ENCODE assay signal across 9 mouse cellular contexts in the genomic region with DNA sequence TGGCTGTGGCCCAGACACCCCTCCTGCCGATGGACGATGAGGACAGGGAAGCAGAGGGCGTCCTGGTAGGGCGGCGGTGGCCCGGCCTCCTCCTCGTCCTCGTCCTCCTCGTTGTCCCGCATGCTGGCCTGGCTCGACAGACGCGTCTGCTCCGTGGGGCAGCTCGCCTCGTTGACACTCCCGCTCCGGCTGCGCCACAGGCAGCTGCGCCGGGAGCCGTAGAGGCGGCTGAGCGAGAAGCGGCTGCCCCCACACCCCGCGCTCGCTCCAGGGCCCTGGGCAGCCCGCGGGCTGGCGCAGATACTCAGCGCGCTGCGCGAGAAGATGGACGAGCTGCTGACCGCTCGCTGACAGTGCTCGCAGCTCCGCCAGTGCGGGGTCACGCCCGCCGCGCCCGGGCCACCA. TPM values are rescaled to one million over a fixed set of nuclear protein-coding genes. Genes with fewer than 3 reads are reported as not detected.
DNase-seq lines count a peak whose midpoint lies in the region; ATAC-seq and TF ChIP-seq lines count a peak whose summit lies in the region.
"Had no signal": no experiment of that assay in that cellular context is flagged by ENCODE, and none has a peak within 500 bp of the region (broad histone marks: within the 10 kb centered on the region; RNA-seq: fewer than 3 reads in every experiment).

No protein-coding gene starts in this region.

- no peak for TF ChIP-seq CTCF in kidney, postnatal 0 days (IDR thresholded peaks at IDR 0.05; ENCODE audit: low read depth)
- TF ChIP-seq CTCF in liver, postnatal 0 days (IDR thresholded peaks at IDR 0.05; ENCODE audit: low read depth) = no peak

- H3K4me2 ChIP-seq in kidney, postnatal 0 days (ENCODE audit: low read length) = peak overlapping the region; percentile 52
- H3K4me2 ChIP-seq in forebrain, embryonic 13.5 days = peak overlapping the region; percentile 39
- peak overlapping the region; percentile 18; the same call in 1 of the 2 replicates for H3K4me2 ChIP-seq in liver, postnatal 0 days (ENCODE audit: low read depth, low read length)

- peaks cover 45% of the 10 kb centered on the region for H3K27me3 ChIP-seq in kidney, postnatal 0 days (ENCODE audit: insufficient read depth, low read length)
- H3K27me3 ChIP-seq in forebrain, embryonic 13.5 days = peaks cover 67% of the 10 kb centered on the region
- H3K27me3 ChIP-seq in liver, postnatal 0 days (ENCODE audit: insufficient read depth, low read length) = peaks cover 86% of the 10 kb centered on the region

- H3K27ac ChIP-seq in kidney, postnatal 0 days = no peak overlapping the region
- no peak overlapping the region for H3K27ac ChIP-seq in forebrain, embryonic 13.5 days
- no peak overlapping the region for H3K27ac ChIP-seq in liver, postnatal 0 days (ENCODE audit: low read depth)

- H3K4me1 ChIP-seq in kidney, postnatal 0 days (replicated peaks; ENCODE audit: insufficient read depth, low read length) = peaks cover 20% of the 10 kb centered on the region
- H3K4me1 ChIP-seq in forebrain, embryonic 13.5 days = peaks cover 53% of the 10 kb centered on the region
- peaks cover 10% of the 10 kb centered on the region for H3K4me1 ChIP-seq in liver, postnatal 0 days (ENCODE audit: insufficient read depth)

- H3K9ac ChIP-seq in kidney, postnatal 0 days (ENCODE audit: low read depth, low read length) = no peak overlapping the region
- peak overlapping the region; percentile 34 for H3K9ac ChIP-seq in forebrain, embryonic 13.5 days
- H3K9ac ChIP-seq in liver, postnatal 0 days (replicated peaks) = no peak overlapping the region

- no peak for DNase-seq in kidney, postnatal 0 days (ENCODE audit: low spot score)
- DNase-seq in kidney, postnatal 25 days = no peak
- DNase-seq in cerebellum, postnatal 10 days = peak; percentile 76 to 78
- DNase-seq in liver, postnatal 0 days = no peak
- no peak for DNase-seq in urinary bladder, postnatal 10 days (ENCODE audit: low spot score)
- DNase-seq in urinary bladder, postnatal 4 days (ENCODE audit: low spot score in 2 of 2) = no peak
- no peak for DNase-seq in gastrocnemius, postnatal 10 days

- no peaks in the 10 kb centered on the region for H3K36me3 ChIP-seq in kidney, postnatal 0 days (ENCODE audit: insufficient read depth, low read length)
- H3K36me3 ChIP-seq in forebrain, embryonic 13.5 days (ENCODE audit: poor library complexity, severe bottlenecking) = peaks cover 27% of the 10 kb centered on the region
- H3K36me3 ChIP-seq in liver, postnatal 0 days (replicated peaks; ENCODE audit: insufficient read depth, low read length) = no peaks in the 10 kb centered on the region

- TF ChIP-seq EP300 in liver, postnatal 0 days (IDR thresholded peaks at IDR 0.05; ENCODE audit: low read depth) = no peak

- peak overlapping the region; percentile 24 for H3K4me3 ChIP-seq in kidney, postnatal 0 days (replicated peaks; ENCODE audit: low read depth, low read length)
- peak overlapping the region; percentile 18; the same call in 1 of the 2 replicates for H3K4me3 ChIP-seq in forebrain, embryonic 13.5 days
- H3K4me3 ChIP-seq in liver, postnatal 0 days (ENCODE audit: low read depth, low read length) = peak overlapping the region; percentile 6; the same call in 1 of the 2 replicates

- 5% methylated on average over 37 of the region's 46 CpGs for WGBS in kidney, postnatal 0 days
- WGBS in forebrain, embryonic 13.5 days = 5% methylated on average over 46 of the region's 46 CpGs
- 6% methylated on average over 32 of the region's 46 CpGs for WGBS in liver, postnatal 0 days (ENCODE audit: insufficient replicate concordance)

- H3K9me3 ChIP-seq in kidney, postnatal 0 days (replicated peaks; ENCODE audit: low read length) = no peaks in the 10 kb centered on the region
- no peaks in the 10 kb centered on the region for H3K9me3 ChIP-seq in forebrain, embryonic 13.5 days (replicated peaks)
- no peaks in the 10 kb centered on the region for H3K9me3 ChIP-seq in liver, postnatal 0 days (ENCODE audit: low read length)

- ATAC-seq in kidney, postnatal 0 days (replicated peaks; ENCODE audit: low FRiP score, low read depth) = no peak
- no peak for ATAC-seq in forebrain, embryonic 13.5 days
- no peak for ATAC-seq in liver, postnatal 0 days

RNA-seq across cellular contexts. Expression of a gene that starts 4.6 kb away (rescaled TPM):
- 1.5 and 1.8 TPM in 2 replicates for polyA plus RNA-seq in kidney, postnatal 0 days (2015; fragmentation: Nextera tagmentation; extraction: Ambion mirVana)
- 23.1 and 26.2 TPM in 2 replicates for polyA plus RNA-seq in forebrain, embryonic 13.5 days (2015; fragmentation: Nextera tagmentation; extraction: Ambion mirVana)
- 0.13 and 0.19 TPM in 2 replicates for polyA plus RNA-seq in liver, postnatal 0 days (2015; fragmentation: Nextera tagmentation; extraction: Ambion mirVana)
- total RNA-seq in gastrocnemius, postnatal 10 days (2021) = under 1 TPM; 0.09 to 0.36 TPM

RNA-seq across cellular contexts. Expression of a gene that starts 10.6 kb away (rescaled TPM):
- 4.8 and 5.1 TPM in 2 replicates for polyA plus RNA-seq in kidney, postnatal 0 days (2015; fragmentation: Nextera tagmentation; extraction: Ambion mirVana)
- 5.1 TPM in 2 replicates for polyA plus RNA-seq in forebrain, embryonic 13.5 days (2015; fragmentation: Nextera tagmentation; extraction: Ambion mirVana)
- 2.8 and 3.0 TPM in 2 replicates for polyA plus RNA-seq in liver, postnatal 0 days (2015; fragmentation: Nextera tagmentation; extraction: Ambion mirVana)
- 1 to 10 TPM; 1.3 to 2.3 TPM for total RNA-seq in gastrocnemius, postnatal 10 days (2021)

RNA-seq across cellular contexts. Expression of a gene that starts 18.8 kb away (rescaled TPM):
- 131 and 138 TPM in 2 replicates for polyA plus RNA-seq in kidney, postnatal 0 days (2015; fragmentation: Nextera tagmentation; extraction: Ambion mirVana)
- polyA plus RNA-seq in forebrain, embryonic 13.5 days (2015; fragmentation: Nextera tagmentation; extraction: Ambion mirVana) = 89.1 and 107 TPM in 2 replicates
- polyA plus RNA-seq in liver, postnatal 0 days (2015; fragmentation: Nextera tagmentation; extraction: Ambion mirVana) = 47.7 and 47.9 TPM in 2 replicates
- total RNA-seq in gastrocnemius, postnatal 10 days (2021) = 10 to 100 TPM; 29.9 to 39.3 TPM

RNA-seq across cellular contexts. Expression of a gene that starts 21.6 kb away (rescaled TPM):
- polyA plus RNA-seq in kidney, postnatal 0 days (2015; fragmentation: Nextera tagmentation; extraction: Ambion mirVana) = 0.07 and 0.15 TPM in 2 replicates
- polyA plus RNA-seq in forebrain, embryonic 13.5 days (2015; fragmentation: Nextera tagmentation; extraction: Ambion mirVana) = 2.1 and 3.1 TPM in 2 replicates
- polyA plus RNA-seq in liver, postnatal 0 days (2015; fragmentation: Nextera tagmentation; extraction: Ambion mirVana) = not detected in 2 replicates
- not detected for total RNA-seq in gastrocnemius, postnatal 10 days (2021)
- total RNA-seq: neutrophil, adult 5-6 weeks had no signal

RNA-seq across cellular contexts. Expression of a gene that starts 28.2 kb away (rescaled TPM):
- polyA plus RNA-seq in kidney, postnatal 0 days (2015; fragmentation: Nextera tagmentation; extraction: Ambion mirVana) = 1,330 and 1,432 TPM in 2 replicates
- 1,763 and 1,849 TPM in 2 replicates for polyA plus RNA-seq in forebrain, embryonic 13.5 days (2015; fragmentation: Nextera tagmentation; extraction: Ambion mirVana)
- polyA plus RNA-seq in liver, postnatal 0 days (2015; fragmentation: Nextera tagmentation; extraction: Ambion mirVana) = 419 and 445 TPM in 2 replicates
- 100 to 1,000 TPM; 900 to 909 TPM for total RNA-seq in gastrocnemius, postnatal 10 days (2021)

Comparison
In these comparisons a context has a peak if more than half of its experiments do, and no peak if none do; other contexts are left out.
1. DNase-seq: peak in cerebellum, postnatal 10 days (2 of 2); none in kidney, postnatal 0 days (single experiment), kidney, postnatal 25 days (0 of 2), liver, postnatal 0 days (single experiment), urinary bladder, postnatal 10 days (single experiment), urinary bladder, postnatal 4 days (0 of 2) and gastrocnemius, postnatal 10 days (single experiment).
2. Peak in every context shown above with its lines, with median percentiles within 50 percentile points of each other: H3K4me2 ChIP-seq and H3K4me3 ChIP-seq.